Mouse (Mus musculus): Measurements from ENCODE around the gene Gm12800.

- TF ChIP-seq CTCF (IDR thresholded peaks at IDR 0.05; ENCODE audit: low read depth, low read length) (no peak), TAL1 (conservative IDR thresholded peaks at IDR 0.05; ENCODE audit: low read depth, low read length) (no peak), GATA1 (IDR thresholded peaks at IDR 0.05; ENCODE audit: borderline replicate concordance, low read length) (no peak), GATA2 (IDR thresholded peaks at IDR 0.05; ENCODE audit: borderline replicate concordance, low read depth, low read length) (no peak), POLR2AphosphoS5 (IDR thresholded peaks at IDR 0.05; ENCODE audit: insufficient replicate concordance, low read depth, low read length) (no peak)
These were observed 19.5 kb upstream of the Gm12800 start for GRCm38 (mm10) chr4:101889377-101889776.
